Mouse (Mus musculus) bone marrow, adult 2 months (tissue): ENCODE results near the gene Adgrg7.

Source experiments
- CTCF ChIP-seq: fragments of 200-500 bp; IDR thresholded peaks from 2 replicates; pipeline ENCODE4 v1.5.1; 2011; ENCODE audit warnings: low read length, control low read depth; ENCODE audit not compliant: control insufficient read depth, insufficient read depth
- POLR2A ChIP-seq: fragments of 200-500 bp; IDR thresholded peaks from 2 replicates; pipeline ENCODE4 v1.6.1; 2011; ENCODE audit warnings: low read depth, mild to moderate bottlenecking, control low read depth, low read length, borderline replicate concordance; ENCODE audit not compliant: control insufficient read depth

- TF ChIP-seq POLR2A (no peak), CTCF (no peak)
Measured at GRCm38 (mm10) chr16:56686747-56687146, 108.9 kb downstream of the Adgrg7 start.
